Comparison of ENCODE assay signal across 8 mouse cellular contexts in the genomic region with DNA sequence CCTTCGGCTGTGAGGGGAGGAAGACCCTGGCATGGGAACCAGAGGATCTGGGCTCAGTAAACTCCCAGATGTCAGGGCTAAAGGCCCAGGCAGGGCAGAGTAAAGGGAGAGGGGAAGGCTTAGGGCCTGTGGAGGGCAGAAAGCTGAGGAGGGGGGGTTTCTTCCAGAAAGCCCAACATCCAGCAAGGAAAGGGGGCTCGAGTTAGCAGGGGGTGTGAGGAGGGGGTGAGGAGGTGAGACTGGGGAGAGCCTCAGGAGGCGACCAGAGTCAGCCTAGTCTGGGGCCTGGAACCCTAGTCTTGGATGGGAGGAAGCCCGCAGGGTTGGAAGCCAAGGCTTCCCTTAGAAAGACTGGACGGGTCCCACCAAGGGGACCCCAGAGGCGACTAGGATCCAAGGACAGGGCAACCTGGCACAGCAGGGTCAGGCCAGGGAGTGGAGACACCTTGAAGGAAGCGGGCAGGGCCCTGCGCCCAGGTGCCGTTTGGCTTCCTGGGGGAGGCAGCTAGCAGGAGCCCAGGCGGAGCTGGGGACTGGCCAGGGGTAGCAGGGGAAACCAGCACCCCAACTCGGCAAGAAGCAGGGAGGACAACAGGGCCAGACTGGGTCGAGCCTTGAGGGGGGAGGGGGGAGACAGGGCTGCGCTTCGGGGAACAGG. TPM values are rescaled to one million over a fixed set of nuclear protein-coding genes. Genes with fewer than 3 reads are reported as not detected.
A peak's percentile ranks its signal among the peaks of the same experiment; 100 is the strongest.
DNase-seq lines count a peak whose midpoint lies in the region; ATAC-seq lines count a peak whose summit lies in the region.

No protein-coding gene starts in this region.

- H3K4me3 ChIP-seq in lung, embryonic 15.5 days, result peak overlapping the region; percentile 90
- H3K4me3 ChIP-seq in hindbrain, embryonic 16.5 days (ENCODE audit: low read length), result peak overlapping the region; percentile 93
- peak overlapping the region; percentile 97 for H3K4me3 ChIP-seq in midbrain, embryonic 16.5 days (ENCODE audit: low read depth, low read length)

- H3K9ac ChIP-seq in lung, embryonic 15.5 days, result peak overlapping the region; percentile 67
- peak overlapping the region; percentile 86 for H3K9ac ChIP-seq in hindbrain, embryonic 16.5 days (ENCODE audit: low read depth, low read length)
- H3K9ac ChIP-seq in midbrain, embryonic 16.5 days (ENCODE audit: low read depth, low read length), result peak overlapping the region; percentile 85

- DNase-seq in cerebellum, adult 11 months, result no peak
- DNase-seq in lung, postnatal 14 days, result no peak
- no peak for DNase-seq in left cerebral cortex, adult 18-20 months (ENCODE audit: low spot score in 2 of 2)
- DNase-seq in layer of hippocampus, postnatal 10 days (ENCODE audit: low spot score in 2 of 2), result no peak

- H3K27me3 ChIP-seq in lung, embryonic 15.5 days, result no peaks in the 10 kb centered on the region
- H3K27me3 ChIP-seq in hindbrain, embryonic 16.5 days (replicated peaks; ENCODE audit: control insufficient read depth, insufficient read depth, low read length), result no peaks in the 10 kb centered on the region
- no peaks in the 10 kb centered on the region for H3K27me3 ChIP-seq in midbrain, embryonic 16.5 days (ENCODE audit: control insufficient read depth, insufficient read depth, low read depth, low read length)

- 0 out of 2 replicates have a peak, but pooled peaks cover 7% of the 10 kb centered on the region for H3K36me3 ChIP-seq in lung, embryonic 15.5 days
- no peaks in the 10 kb centered on the region; the same call in 1 of the 2 replicates for H3K36me3 ChIP-seq in hindbrain, embryonic 16.5 days (ENCODE audit: control insufficient read depth, insufficient read depth, low read length)
- H3K36me3 ChIP-seq in midbrain, embryonic 16.5 days (ENCODE audit: control insufficient read depth, insufficient read depth, low read length), result no peaks in the 10 kb centered on the region

- WGBS in lung, embryonic 15.5 days, result 4% methylated on average over 14 of the region's 14 CpGs
- WGBS in hindbrain, embryonic 16.5 days, result 8% methylated on average over 13 of the region's 14 CpGs
- WGBS in midbrain, embryonic 16.5 days, result 12% methylated on average over 14 of the region's 14 CpGs

- peaks cover 21% of the 10 kb centered on the region for H3K4me1 ChIP-seq in lung, embryonic 15.5 days
- peaks cover 26% of the 10 kb centered on the region for H3K4me1 ChIP-seq in hindbrain, embryonic 16.5 days (ENCODE audit: control insufficient read depth, insufficient read depth, low read depth, low read length)
- H3K4me1 ChIP-seq in midbrain, embryonic 16.5 days (ENCODE audit: control insufficient read depth, insufficient read depth, low read length), result peaks cover 22% of the 10 kb centered on the region

- peak overlapping the region; percentile 90 for H3K4me2 ChIP-seq in lung, embryonic 15.5 days
- peak overlapping the region; percentile 95 for H3K4me2 ChIP-seq in hindbrain, embryonic 16.5 days (ENCODE audit: low read length)
- peak overlapping the region; percentile 71 for H3K4me2 ChIP-seq in midbrain, embryonic 16.5 days (ENCODE audit: low read length)

- 0 out of 2 replicates have a peak, but pooled peaks have one; percentile 18 for ATAC-seq in cerebellum, adult (ENCODE audit: insufficient number of reproducible peaks, low FRiP score, low TSS enrichment)
- no peak for ATAC-seq in lung, embryonic 15.5 days (ENCODE audit: borderline replicate concordance, extremely low read depth, low FRiP score, low TSS enrichment)
- peak; percentile 32 for ATAC-seq in hindbrain, embryonic 16.5 days
- ATAC-seq in midbrain, embryonic 16.5 days, result peak; percentile 16

- no peaks in the 10 kb centered on the region for H3K9me3 ChIP-seq in lung, embryonic 15.5 days
- H3K9me3 ChIP-seq in hindbrain, embryonic 16.5 days (ENCODE audit: control insufficient read depth, low read length), result no peaks in the 10 kb centered on the region
- H3K9me3 ChIP-seq in midbrain, embryonic 16.5 days (replicated peaks; ENCODE audit: control insufficient read depth, low read length, poor library complexity, severe bottlenecking), result no peaks in the 10 kb centered on the region

- peak overlapping the region; percentile 72; the same call in 1 of the 2 replicates for H3K27ac ChIP-seq in lung, embryonic 15.5 days
- peak overlapping the region; percentile 83 for H3K27ac ChIP-seq in hindbrain, embryonic 16.5 days (ENCODE audit: low read depth, low read length)
- H3K27ac ChIP-seq in midbrain, embryonic 16.5 days (ENCODE audit: low read length), result peak overlapping the region; percentile 82

RNA-seq across cellular contexts. Expression of gene Mark4, which starts 1.1 kb away (rescaled TPM):
- polyA plus RNA-seq in lung, embryonic 15.5 days (2015; fragmentation: Nextera tagmentation; extraction: Ambion mirVana), result 7.9 TPM in 2 replicates
- 13.5 and 15.9 TPM in 2 replicates for polyA plus RNA-seq in hindbrain, embryonic 16.5 days (2015; fragmentation: Nextera tagmentation; extraction: Ambion mirVana)
- 14.8 and 16.2 TPM in 2 replicates for polyA plus RNA-seq in midbrain, embryonic 16.5 days (2015; fragmentation: Nextera tagmentation; extraction: Ambion mirVana)
- total RNA-seq in left cerebral cortex, adult 18-20 months (2021), result 10 to 100 TPM; 69.7 to 74.5 TPM
- total RNA-seq in layer of hippocampus, postnatal 10 days (2021), result 100 to 1,000 TPM; 115 to 132 TPM

RNA-seq across cellular contexts. Expression of gene Exoc3l2, which starts 5.6 kb away (rescaled TPM):
- polyA plus RNA-seq in lung, embryonic 15.5 days (2015; fragmentation: Nextera tagmentation; extraction: Ambion mirVana), result 1.4 and 1.7 TPM in 2 replicates
- 0.97 and 1.5 TPM in 2 replicates for polyA plus RNA-seq in hindbrain, embryonic 16.5 days (2015; fragmentation: Nextera tagmentation; extraction: Ambion mirVana)
- polyA plus RNA-seq in midbrain, embryonic 16.5 days (2015; fragmentation: Nextera tagmentation; extraction: Ambion mirVana), result 0.12 and 0.45 TPM in 2 replicates
- under 1 TPM; 0.40 to 0.74 TPM for total RNA-seq in left cerebral cortex, adult 18-20 months (2021)
- total RNA-seq in layer of hippocampus, postnatal 10 days (2021), result 1 to 10 TPM in 1 of 2 experiments, under 1 TPM in 1; 0.69 to 1.1 TPM

RNA-seq across cellular contexts. Expression of gene Bloc1s3, which starts 50.6 kb away (rescaled TPM):
- polyA plus RNA-seq in lung, embryonic 15.5 days (2015; fragmentation: Nextera tagmentation; extraction: Ambion mirVana), result 2.0 TPM in 2 replicates
- polyA plus RNA-seq in hindbrain, embryonic 16.5 days (2015; fragmentation: Nextera tagmentation; extraction: Ambion mirVana), result 3.5 and 4.2 TPM in 2 replicates
- 3.9 and 4.2 TPM in 2 replicates for polyA plus RNA-seq in midbrain, embryonic 16.5 days (2015; fragmentation: Nextera tagmentation; extraction: Ambion mirVana)
- 1 to 10 TPM; 7.6 to 7.8 TPM for total RNA-seq in left cerebral cortex, adult 18-20 months (2021)
- 1 to 10 TPM; 6.9 to 8.2 TPM for total RNA-seq in layer of hippocampus, postnatal 10 days (2021)

RNA-seq across cellular contexts. Expression of gene Trappc6a, which starts 50.7 kb away (rescaled TPM):
- 97.8 and 103 TPM in 2 replicates for polyA plus RNA-seq in lung, embryonic 15.5 days (2015; fragmentation: Nextera tagmentation; extraction: Ambion mirVana)
- polyA plus RNA-seq in hindbrain, embryonic 16.5 days (2015; fragmentation: Nextera tagmentation; extraction: Ambion mirVana), result 36.3 and 37.1 TPM in 2 replicates
- 30.5 and 31.9 TPM in 2 replicates for polyA plus RNA-seq in midbrain, embryonic 16.5 days (2015; fragmentation: Nextera tagmentation; extraction: Ambion mirVana)
- 10 to 100 TPM; 18.7 to 21.1 TPM for total RNA-seq in left cerebral cortex, adult 18-20 months (2021)
- 10 to 100 TPM; 22.3 to 24.6 TPM for total RNA-seq in layer of hippocampus, postnatal 10 days (2021)

RNA-seq across cellular contexts. Expression of gene Ckm, which starts 53.0 kb away (rescaled TPM):
- 52.5 and 53.0 TPM in 2 replicates for polyA plus RNA-seq in lung, embryonic 15.5 days (2015; fragmentation: Nextera tagmentation; extraction: Ambion mirVana)
- 0.64 and 47.3 TPM in 2 replicates for polyA plus RNA-seq in hindbrain, embryonic 16.5 days (2015; fragmentation: Nextera tagmentation; extraction: Ambion mirVana)
- 0.25 and 0.35 TPM in 2 replicates for polyA plus RNA-seq in midbrain, embryonic 16.5 days (2015; fragmentation: Nextera tagmentation; extraction: Ambion mirVana)
- total RNA-seq in left cerebral cortex, adult 18-20 months (2021), result under 1 TPM in 1 of 2 experiments, not detected in 1; 0.19 TPM
- total RNA-seq in layer of hippocampus, postnatal 10 days (2021), result under 1 TPM in 1 of 2 experiments, not detected in 1; 0.27 TPM
